Mouse (Mus musculus) fat pad, adult 2 months (tissue): ENCODE measurements around the gene Abi1.
A peak's percentile ranks its signal among the peaks of the same experiment; 100 is the strongest.
"Not testable (repeated sequence)": the region's sequence is repeated elsewhere in the genome, so short reads cannot be mapped to it uniquely, and the experiment has no call there.

Source experiments
- DNase-seq: peaks from one replicate; pipeline ENCODE4 v3.0.0-alpha.2; 2011; ENCODE audit warnings: low read depth, low spot score; ENCODE audit errors: extremely low read depth

Gene Abi1

GRCm38 (mm10) chr2:22977387-22977973 is 62.6 kb downstream of the Abi1 start:
- DNase-seq = peak; percentile 42

- DNase-seq = no peak
These were observed 77.1 kb downstream of the Abi1 start for GRCm38 (mm10) chr2:22962970-22963369.

GRCm38 (mm10) chr2:22962242-22962641 is 77.8 kb downstream of the Abi1 start:
- DNase-seq = no peak

- DNase-seq = no peak
These were observed 78.4 kb downstream of the Abi1 start for GRCm38 (mm10) chr2:22961681-22962080.

GRCm38 (mm10) chr2:22957415-22957814 is 82.6 kb downstream of the Abi1 start:
- no peak for DNase-seq

- DNase-seq = no peak
These were observed 84.1 kb downstream of the Abi1 start for GRCm38 (mm10) chr2:22955914-22956313.

GRCm38 (mm10) chr2:22954278-22954677 is 85.8 kb downstream of the Abi1 start:
- no peak for DNase-seq

GRCm38 (mm10) chr2:22949956-22950355 is 90.1 kb downstream of the Abi1 start:
- DNase-seq = no peak

- no peak for DNase-seq
These were observed 106.5 kb downstream of the Abi1 start for GRCm38 (mm10) chr2:22933556-22933955.

GRCm38 (mm10) chr2:22928259-22928658 is 111.8 kb downstream of the Abi1 start:
- no peak for DNase-seq

- not testable (repeated sequence) for DNase-seq
These were observed 114.1 kb downstream of the Abi1 start for GRCm38 (mm10) chr2:22925911-22926310.

GRCm38 (mm10) chr2:22918651-22919050 is 121.4 kb downstream of the Abi1 start:
- DNase-seq = no peak

- no peak for DNase-seq
These were observed 125.6 kb downstream of the Abi1 start for GRCm38 (mm10) chr2:22914421-22914820.

GRCm38 (mm10) chr2:22903947-22904346 is 136.1 kb downstream of the Abi1 start:
- no peak for DNase-seq

- DNase-seq = peak; percentile 81
These were observed 144.5 kb downstream of the Abi1 start, which contains the start of gene Pdss1 for GRCm38 (mm10) chr2:22895282-22896273. TSS of gene Pdss1 (plus strand) at chr2:22895522.

- DNase-seq = no peak
These were observed 145.1 kb downstream of the Abi1 start for GRCm38 (mm10) chr2:22894932-22895281.
